Mouse (Mus musculus) testis, adult 2 months (tissue): ENCODE data around the gene Preb.

Experiments used
- CTCF ChIP-seq: fragments of 200-500 bp; IDR thresholded peaks from 2 replicates; pipeline ENCODE4 v1.5.1; 2012; ENCODE audit warnings: low read depth, mild to moderate bottlenecking, inconsistent platforms, low read length, moderate library complexity; ENCODE audit not compliant: control insufficient read depth, insufficient read depth, insufficient replicate concordance
- POLR2A ChIP-seq: fragments of 200-500 bp; IDR thresholded peaks from 2 replicates; pipeline ENCODE4 v1.6.1; 2012; ENCODE audit warnings: low read depth, mild to moderate bottlenecking, inconsistent platforms, low read length, moderate library complexity; ENCODE audit not compliant: control insufficient read depth

GRCm38 (mm10) chr5:31004184-31004583 lies 44.0 kb upstream of the Preb start:
- TF ChIP-seq POLR2A (no peak), CTCF (peak; percentile 72; the same call in 1 of the 2 replicates)
